Mouse (Mus musculus): Measurements from ENCODE around the gene Ddi2. TPM values are rescaled to one million over a fixed set of nuclear protein-coding genes. Genes with fewer than 3 reads are reported as not detected.

Gene Ddi2
- polyA plus RNA-seq, 1 experiment from 2014 or later, result 22.5 TPM

DNA sequence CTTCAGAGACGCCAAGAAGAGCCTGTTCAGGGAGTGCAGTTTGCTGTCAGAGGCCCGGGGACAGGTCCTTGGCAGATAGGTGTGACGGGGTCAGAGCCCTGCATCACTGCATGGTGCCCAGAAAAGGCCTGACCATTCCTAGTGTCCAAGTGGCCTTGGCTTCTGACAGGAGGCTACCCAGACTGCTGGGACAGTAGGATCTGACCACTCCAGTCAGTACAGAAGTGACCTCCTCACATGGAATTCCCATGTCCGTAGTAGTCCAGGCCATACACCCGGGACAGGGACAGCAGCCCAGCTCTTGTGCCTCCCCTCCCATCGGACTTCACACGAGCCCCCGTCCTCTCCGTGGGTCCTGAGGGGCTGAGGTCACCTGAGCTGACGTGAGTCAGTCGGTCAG is 93.2 kb downstream of the Ddi2 start:
- no peak for ATAC-seq (ENCODE audit: insufficient number of reproducible peaks, low FRiP score, low TSS enrichment, low read depth)
- Histone ChIP-seq H3K27me3 (no peaks in the 10 kb centered on the region), H3K4me1 (no peaks in the 10 kb centered on the region), H3K4me2 (no peak overlapping the region), H3K36me3 (peaks cover 95% of the 10 kb centered on the region), H3K9ac (no peak overlapping the region), H3K9me3 (no peaks in the 10 kb centered on the region), H3K4me3 (no peak overlapping the region), H3K27ac (no peak overlapping the region)
- 91% methylated on average over 11 of the region's 11 CpGs for WGBS

DNA sequence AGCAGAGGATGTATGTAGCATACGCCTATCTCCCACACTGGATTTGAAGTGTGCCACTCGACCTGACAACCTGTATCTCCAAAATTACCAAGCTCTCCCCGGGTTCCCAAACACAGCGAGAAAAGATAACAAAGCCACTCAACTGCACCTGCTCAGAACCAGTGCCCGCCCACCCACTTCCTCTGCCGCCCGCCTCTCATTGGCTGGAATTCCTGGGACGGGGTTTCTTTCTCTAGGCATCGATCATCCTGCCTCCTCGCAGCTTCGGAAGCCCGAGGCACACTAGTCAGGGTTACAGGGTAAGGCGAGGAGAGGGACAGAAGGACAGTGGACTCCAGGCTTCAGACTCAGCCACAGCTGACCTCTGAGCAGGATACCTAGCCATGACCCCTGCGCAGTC is 94.6 kb downstream of the Ddi2 start:
- Histone ChIP-seq H3K9me3 (no peaks in the 10 kb centered on the region), H3K4me3 (no peak overlapping the region), H3K27me3 (no peaks in the 10 kb centered on the region), H3K4me1 (peaks cover 1% of the 10 kb centered on the region; the same call in 1 of the 2 replicates), H3K9ac (no peak overlapping the region), H3K36me3 (peaks cover 83% of the 10 kb centered on the region), H3K4me2 (no peak overlapping the region), H3K27ac (no peak overlapping the region)
- no peak for ATAC-seq (ENCODE audit: insufficient number of reproducible peaks, low FRiP score, low TSS enrichment, low read depth)
- 86% methylated on average over 14 of the region's 14 CpGs for WGBS

Other genes starting within 250 kb of the Ddi2 start
- gene Spen, start 184.8 kb downstream of the Ddi2 start, polyA plus RNA-seq (2015; fragmentation: Nextera tagmentation; extraction: Ambion mirVana), result 7.2 and 9.0 TPM in 2 replicates
- gene Fblim1, start 117.3 kb downstream of the Ddi2 start, polyA plus RNA-seq (2015; fragmentation: Nextera tagmentation; extraction: Ambion mirVana), result 27.1 and 29.3 TPM in 2 replicates
- gene Tmem82, start 104.8 kb downstream of the Ddi2 start, polyA plus RNA-seq (2015; fragmentation: Nextera tagmentation; extraction: Ambion mirVana), result 0.20 and 0.29 TPM in 2 replicates
- 0.14 and 0.52 TPM in 2 replicates for gene Slc25a34, start 99.6 kb downstream of the Ddi2 start, polyA plus RNA-seq (2015; fragmentation: Nextera tagmentation; extraction: Ambion mirVana)
- gene Plekhm2, start 58.5 kb downstream of the Ddi2 start, polyA plus RNA-seq (2015; fragmentation: Nextera tagmentation; extraction: Ambion mirVana), result 5.8 and 6.5 TPM in 2 replicates
- gene Rsc1a1, start 37.8 kb downstream of the Ddi2 start, polyA plus RNA-seq (2015; fragmentation: Nextera tagmentation; extraction: Ambion mirVana), result 0.45 TPM in 1 of 2 replicates, not detected in the other
- gene Agmat, start 23.3 kb upstream of the Ddi2 start, polyA plus RNA-seq (2015; fragmentation: Nextera tagmentation; extraction: Ambion mirVana), result 0.41 TPM in 1 of 2 replicates, not detected in the other
- gene Dnajc16, start 67.5 kb upstream of the Ddi2 start, polyA plus RNA-seq (2015; fragmentation: Nextera tagmentation; extraction: Ambion mirVana), result 3.6 TPM in 2 replicates
- 13.3 and 14.7 TPM in 2 replicates for gene Casp9, start 70.2 kb upstream of the Ddi2 start, polyA plus RNA-seq (2015; fragmentation: Nextera tagmentation; extraction: Ambion mirVana)
- 0.20 TPM in 1 of 2 replicates, not detected in the other for gene Cela2a, start 102.7 kb upstream of the Ddi2 start, polyA plus RNA-seq (2015; fragmentation: Nextera tagmentation; extraction: Ambion mirVana)
- not detected in 2 replicates for gene Ctrc, start 122.9 kb upstream of the Ddi2 start, polyA plus RNA-seq (2015; fragmentation: Nextera tagmentation; extraction: Ambion mirVana)
- gene Efhd2, start 151.5 kb upstream of the Ddi2 start, polyA plus RNA-seq (2015; fragmentation: Nextera tagmentation; extraction: Ambion mirVana), result 76.0 and 86.0 TPM in 2 replicates